Mouse (Mus musculus) intestine, embryonic 15.5 days (tissue): ENCODE measurements around the gene Serpind1. TPM values are rescaled to one million over a fixed set of nuclear protein-coding genes. Genes with fewer than 3 reads are reported as not detected.

Experiments
- ATAC-seq: fragments of 200-750 bp; cut with Nextera tagmentation; 2 replicates; pipeline ENCODE4 v1.8.0; 2017; ENCODE audit warnings: moderate TSS enrichment, moderate library complexity
- H3K27ac ChIP-seq: fragments of 300-500 bp; sonication (generic); 2 replicates; pipeline ENCODE4 v1.5.1; 2015; ENCODE audit warnings: mild to moderate bottlenecking, inconsistent platforms
- H3K27me3 ChIP-seq: fragments of 300-500 bp; sonication (generic); replicated peaks from 2 replicates; pipeline ENCODE4 v1.6.1; 2015; ENCODE audit warnings: inconsistent platforms
- H3K36me3 ChIP-seq: fragments of 300-500 bp; sonication (generic); 2 replicates; pipeline ENCODE4 v1.6.1; 2015; ENCODE audit warnings: inconsistent platforms
- H3K4me1 ChIP-seq: fragments of 300-500 bp; sonication (generic); replicated peaks from 2 replicates; pipeline ENCODE4 v1.6.1; 2015; ENCODE audit warnings: inconsistent platforms
- H3K4me2 ChIP-seq: fragments of 300-500 bp; sonication (generic); replicated peaks from 2 replicates; pipeline ENCODE4 v1.6.1; 2015; ENCODE audit warnings: mild to moderate bottlenecking, inconsistent platforms
- H3K4me3 ChIP-seq: fragments of 300-500 bp; sonication (generic); replicated peaks from 2 replicates; pipeline ENCODE4 v1.5.1; 2015; ENCODE audit warnings: inconsistent platforms
- H3K9ac ChIP-seq: fragments of 300-500 bp; sonication (generic); 2 replicates; pipeline ENCODE4 v1.6.1; 2015; ENCODE audit warnings: inconsistent platforms
- H3K9me3 ChIP-seq: fragments of 300-500 bp; sonication (generic); 2 replicates; pipeline ENCODE4 v1.6.1; 2016; ENCODE audit warnings: inconsistent platforms
- WGBS: fragments of 180-500 bp; shearing (Covaris S2); methylation state at CpG from one replicate; pipeline ENCODE4 v1.1.7; 2015; 5-methylcytosine and 5-hydroxymethylcytosine counted together
- polyA plus RNA-seq: library from polyadenylated mRNA; unstranded; fragments of >200 nt; fragmentation: Nextera tagmentation; extraction: Ambion mirVana; gene quantifications from 2 replicates; pipeline ENCODE4 v1.2.1, GENCODE M21; 2015

Gene Serpind1
- polyA plus RNA-seq, 1 experiment from 2014 or later: 3.1 TPM

DNA sequence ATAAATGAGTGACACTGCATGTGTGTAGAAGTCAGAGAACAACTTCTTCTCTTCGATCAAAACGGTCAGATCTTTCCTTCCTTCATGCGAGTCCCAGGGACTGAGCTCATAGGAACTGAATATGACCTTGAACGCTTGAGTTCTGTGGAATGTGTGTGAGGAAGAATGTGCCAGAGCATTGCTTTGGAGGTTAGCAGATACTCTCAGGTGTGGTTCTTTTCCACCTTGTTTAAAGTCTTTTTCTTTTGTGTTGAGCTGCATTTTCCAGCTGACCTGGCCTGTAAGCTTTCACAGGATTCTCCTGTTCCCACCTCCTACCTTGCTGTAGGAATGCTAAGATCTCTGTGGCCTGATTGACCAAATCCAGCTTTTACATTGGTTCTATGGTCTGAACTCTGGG lies 51.1 kb downstream of the Serpind1 start:
- no peak overlapping the region for H3K9ac ChIP-seq
- 87% methylated on average over 4 of the region's 4 CpGs for WGBS
- no peak overlapping the region for H3K4me2 ChIP-seq
- H3K4me1 ChIP-seq: no peaks in the 10 kb centered on the region
- H3K9me3 ChIP-seq: no peaks in the 10 kb centered on the region
- no peak for ATAC-seq
- no peak overlapping the region for H3K27ac ChIP-seq
- no peak overlapping the region for H3K4me3 ChIP-seq
- H3K36me3 ChIP-seq: peaks cover 3% of the 10 kb centered on the region; the same call in 1 of the 2 replicates
- H3K27me3 ChIP-seq: no peaks in the 10 kb centered on the region

GRCm38 (mm10) chr16:17383594-17384326 lies 52.6 kb downstream of the Serpind1 start:
- no peak overlapping the region for H3K9ac ChIP-seq
- H3K4me1 ChIP-seq: no peaks in the 10 kb centered on the region
- 0 out of 2 replicates have a peak, but pooled peaks cover 3% of the 10 kb centered on the region for H3K36me3 ChIP-seq
- H3K4me3 ChIP-seq: no peak overlapping the region
- no peaks in the 10 kb centered on the region for H3K27me3 ChIP-seq
- H3K4me2 ChIP-seq: no peak overlapping the region
- WGBS: 88% methylated on average over 2 of the region's 2 CpGs
- H3K27ac ChIP-seq: no peak overlapping the region
- H3K9me3 ChIP-seq: no peaks in the 10 kb centered on the region
- no peak for ATAC-seq

DNA sequence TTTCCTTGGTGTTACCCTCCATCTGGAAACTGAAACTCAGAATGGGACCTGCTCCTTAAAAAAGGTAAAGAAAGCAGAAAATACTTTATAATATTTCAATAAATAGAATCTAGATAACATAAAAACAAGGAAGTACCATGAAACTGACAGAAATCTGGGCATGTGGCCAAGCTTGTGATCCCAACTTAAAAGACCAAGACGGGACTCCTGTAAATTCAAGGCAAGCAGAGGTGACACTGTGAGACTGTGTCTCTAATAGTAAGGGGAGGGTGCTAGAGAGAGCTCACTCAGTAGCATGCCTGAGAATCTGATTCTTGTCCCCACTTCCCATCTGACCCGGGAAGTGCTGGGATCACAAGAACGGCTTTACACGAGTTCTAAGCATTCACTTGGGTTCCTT lies 61.6 kb downstream of the Serpind1 start:
- 59% methylated on average over 4 of the region's 4 CpGs for WGBS

More for the DNA sequence above, 61.6 kb downstream of the Serpind1 start:
- H3K9ac ChIP-seq: no peak overlapping the region
- H3K27me3 ChIP-seq: no peaks in the 10 kb centered on the region
- H3K4me1 ChIP-seq: no peaks in the 10 kb centered on the region
- ATAC-seq: no peak
- no peak overlapping the region for H3K4me3 ChIP-seq
- no peaks in the 10 kb centered on the region for H3K36me3 ChIP-seq
- H3K4me2 ChIP-seq: no peak overlapping the region
- H3K27ac ChIP-seq: no peak overlapping the region
- no peaks in the 10 kb centered on the region for H3K9me3 ChIP-seq

Other genes with a start within 250 kb of the Serpind1 start
- 121 and 129 TPM in 2 replicates for gene Ppil2, start 220.1 kb upstream of the Serpind1 start, polyA plus RNA-seq
- gene 2610318N02Rik, start 206.2 kb upstream of the Serpind1 start, polyA plus RNA-seq: 34.5 and 39.0 TPM in 2 replicates
- 134 and 192 TPM in 2 replicates for gene Sdf2l1, start 199.0 kb upstream of the Serpind1 start, polyA plus RNA-seq
- 33.5 and 35.1 TPM in 2 replicates for gene Ydjc, start 186.8 kb upstream of the Serpind1 start, polyA plus RNA-seq
- 1.9 and 2.3 TPM in 2 replicates for gene Ccdc116, start 184.1 kb upstream of the Serpind1 start, polyA plus RNA-seq
- gene Ube2l3, start 128.7 kb upstream of the Serpind1 start, polyA plus RNA-seq: 352 and 386 TPM in 2 replicates
- gene Rimbp3, start 122.8 kb upstream of the Serpind1 start, polyA plus RNA-seq: 0.57 and 0.67 TPM in 2 replicates
- gene Hic2, start 97.8 kb upstream of the Serpind1 start, polyA plus RNA-seq: 5.8 and 6.0 TPM in 2 replicates
- gene Tmem191c, start 55.3 kb upstream of the Serpind1 start, polyA plus RNA-seq: 12.7 and 17.6 TPM in 2 replicates
- 13.5 and 14.4 TPM in 2 replicates for gene Snap29, start 74.6 kb downstream of the Serpind1 start, polyA plus RNA-seq
- gene Pi4ka, start 74.9 kb downstream of the Serpind1 start, polyA plus RNA-seq: 25.9 and 30.1 TPM in 2 replicates
- gene Crkl, start 120.6 kb downstream of the Serpind1 start, polyA plus RNA-seq: 53.3 and 57.8 TPM in 2 replicates
- gene Aifm3, start 158.2 kb downstream of the Serpind1 start, polyA plus RNA-seq: 5.4 and 6.1 TPM in 2 replicates
- 72.7 and 82.6 TPM in 2 replicates for gene Lztr1, start 177.3 kb downstream of the Serpind1 start, polyA plus RNA-seq
- 52.7 and 54.0 TPM in 2 replicates for gene Thap7, start 199.8 kb downstream of the Serpind1 start, polyA plus RNA-seq
- 0.27 and 0.29 TPM in 2 replicates for gene Lrrc74b, start 229.9 kb downstream of the Serpind1 start, polyA plus RNA-seq
- 0.60 and 0.80 TPM in 2 replicates for gene P2rx6, start 230.5 kb downstream of the Serpind1 start, polyA plus RNA-seq